Mouse (Mus musculus): ENCODE measurements around the gene Lmna. TPM values are rescaled to one million over a fixed set of nuclear protein-coding genes. Genes with fewer than 3 reads are reported as not detected.

Gene Lmna
- total RNA-seq, 2 experiments from 2014 or later, result 48.2 to 182 TPM

DNA sequence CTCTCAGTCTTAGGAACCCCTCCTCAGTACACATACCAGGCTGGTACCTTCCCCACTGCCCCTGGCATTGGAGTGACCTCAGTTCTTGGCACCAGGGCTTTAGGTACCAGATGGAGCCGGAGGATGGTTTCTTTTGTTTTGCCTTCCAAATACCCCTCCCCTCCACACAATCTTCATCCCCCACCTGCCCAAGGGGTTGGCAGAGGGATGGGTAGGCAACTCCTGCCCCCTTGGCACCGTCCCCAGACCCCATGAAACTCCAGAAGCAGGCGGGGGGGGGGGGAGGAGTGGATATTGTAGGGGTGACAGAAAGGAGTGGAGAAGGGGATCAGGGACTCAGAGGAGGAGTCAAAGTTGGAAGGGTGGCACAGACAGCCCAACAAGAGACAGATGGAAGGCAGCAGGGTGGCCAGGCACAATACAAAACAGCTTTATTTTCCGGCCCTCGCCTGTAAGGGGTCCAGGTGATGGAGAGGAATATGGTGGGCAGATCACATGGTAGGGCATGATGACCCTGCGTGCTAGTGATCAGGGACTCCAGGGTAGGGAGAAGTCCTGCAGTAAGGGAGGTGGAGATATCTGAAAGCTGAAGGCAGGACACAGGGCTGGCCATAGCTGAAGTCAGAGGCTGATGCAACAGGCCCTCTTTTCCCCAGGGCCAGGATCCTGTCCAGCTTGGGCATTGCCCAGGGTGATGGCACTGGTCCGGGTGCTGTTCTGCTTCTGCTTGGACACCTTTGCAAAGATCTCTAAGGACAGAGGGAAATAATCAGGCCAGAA lies 32.1 kb upstream of the Lmna start:
- no peak for ATAC-seq (replicated peaks; ENCODE audit: low FRiP score, poor library complexity, severe bottlenecking)

DNA sequence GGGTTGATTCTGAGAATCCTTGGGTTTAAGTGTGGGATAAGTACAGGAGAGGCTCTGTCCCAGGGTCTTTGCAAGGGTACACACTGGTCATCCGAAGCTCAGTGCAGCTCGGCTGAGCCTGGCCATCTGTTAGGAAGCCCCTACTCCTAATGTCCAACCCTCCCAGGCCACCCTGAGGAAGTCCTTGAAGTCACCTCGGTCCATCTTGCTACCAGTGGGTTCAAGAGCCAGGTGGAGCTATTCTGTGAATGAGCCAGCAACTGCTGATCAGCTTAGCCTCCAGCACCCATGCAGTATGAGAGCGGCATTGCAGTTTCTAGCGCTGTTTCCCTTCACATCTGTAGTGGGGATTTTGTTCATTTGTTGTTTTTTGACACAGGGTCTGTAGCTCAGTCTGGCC lies 30.3 kb upstream of the Lmna start:
- ATAC-seq (replicated peaks; ENCODE audit: low FRiP score, poor library complexity, severe bottlenecking), result no peak

DNA sequence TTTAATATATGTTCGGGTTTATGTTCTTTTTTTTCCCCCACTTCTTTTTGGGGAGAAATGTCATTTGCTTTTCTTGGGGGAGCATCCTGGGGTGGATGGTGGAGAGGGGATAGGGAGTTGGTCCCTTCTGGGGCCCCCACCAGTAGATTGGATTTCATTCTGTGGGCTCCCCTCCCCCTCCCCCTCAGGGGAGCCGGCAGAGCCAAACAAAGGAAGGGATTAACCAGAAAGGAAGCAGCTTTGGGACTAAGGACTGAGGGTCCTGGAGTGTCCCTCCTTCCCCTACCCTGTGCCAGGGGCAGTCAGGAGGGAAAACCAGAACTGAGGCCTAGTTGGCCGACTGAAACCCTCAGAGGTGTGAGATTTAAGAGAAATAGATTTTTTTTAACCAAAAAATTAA lies 29.6 kb upstream of the Lmna start:
- no peak for ATAC-seq (replicated peaks; ENCODE audit: low FRiP score, poor library complexity, severe bottlenecking)

DNA sequence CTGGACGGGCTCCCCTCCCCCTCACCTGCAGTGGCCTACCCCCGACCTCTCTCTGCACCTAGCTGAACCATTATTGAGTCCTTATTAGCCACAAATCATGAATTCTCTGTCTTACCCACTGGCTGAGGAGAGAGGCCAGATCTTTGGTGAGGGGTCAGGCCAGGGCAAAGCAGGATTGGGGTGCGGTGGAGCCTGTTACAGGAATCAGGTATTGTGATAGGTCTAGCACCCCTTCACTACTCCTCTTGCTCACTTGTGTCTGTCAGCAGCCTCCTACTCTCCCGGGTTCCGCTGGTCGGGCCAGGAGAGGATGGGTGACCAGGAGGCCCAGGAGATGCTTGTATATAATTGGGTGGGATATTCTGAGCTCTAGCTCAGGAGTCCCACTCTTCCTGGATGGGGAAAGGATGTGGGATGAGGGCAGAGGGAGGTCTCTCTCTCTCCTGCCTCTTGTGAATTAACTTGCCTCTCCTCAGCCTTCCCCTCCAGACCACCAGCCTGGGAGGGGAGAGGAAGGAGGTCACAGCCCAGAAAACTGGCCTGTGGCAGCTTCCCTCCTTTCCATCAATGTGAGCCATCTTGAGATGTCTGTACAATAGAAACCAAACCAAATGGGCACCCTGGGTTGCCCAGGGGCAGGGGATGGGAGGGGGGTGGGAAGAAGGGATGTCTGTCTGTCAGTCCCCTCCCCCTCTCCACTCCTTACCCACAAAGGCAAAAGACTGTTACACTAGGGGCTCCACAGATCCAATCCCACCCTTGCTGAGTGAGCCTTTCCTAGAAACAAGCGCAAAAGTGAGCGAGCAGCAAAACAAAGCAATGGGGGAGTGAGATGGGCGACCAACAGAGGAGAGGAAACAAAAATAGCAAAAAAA lies 28.8 kb upstream of the Lmna start:
- ATAC-seq (replicated peaks; ENCODE audit: low FRiP score, poor library complexity, severe bottlenecking), result no peak

GRCm38 (mm10) chr3:88537146-88537545 lies 27.4 kb upstream of the Lmna start:
- ATAC-seq (replicated peaks; ENCODE audit: low FRiP score, poor library complexity, severe bottlenecking), result no peak

GRCm38 (mm10) chr3:88536103-88536930 lies 26.6 kb upstream of the Lmna start:
- ATAC-seq (replicated peaks; ENCODE audit: low FRiP score, poor library complexity, severe bottlenecking), result no peak

DNA sequence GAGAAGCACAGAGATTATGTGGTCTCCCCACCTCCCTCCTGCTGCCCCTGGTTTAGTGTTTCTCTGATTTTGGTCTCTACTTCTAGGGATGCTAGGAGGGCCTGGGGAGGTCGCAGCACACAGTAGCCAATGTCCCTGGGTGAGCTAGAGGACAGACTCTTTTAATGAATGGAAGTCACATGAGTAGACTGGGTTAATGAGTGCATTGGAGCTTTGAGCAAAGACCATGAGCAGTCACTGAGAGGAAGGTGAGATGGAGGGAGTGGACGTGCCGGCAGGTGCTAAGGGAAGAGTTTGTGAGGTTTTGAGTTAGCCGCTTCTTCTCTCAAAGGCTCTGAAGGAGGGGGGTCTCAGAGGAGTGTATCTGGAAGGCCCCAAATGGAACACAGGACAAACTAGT lies 25.8 kb upstream of the Lmna start:
- no peak for ATAC-seq (replicated peaks; ENCODE audit: low FRiP score, poor library complexity, severe bottlenecking)

- ATAC-seq (replicated peaks; ENCODE audit: low FRiP score, poor library complexity, severe bottlenecking), result no peak
Measured at GRCm38 (mm10) chr3:88535005-88535404, 25.2 kb upstream of the Lmna start.

DNA sequence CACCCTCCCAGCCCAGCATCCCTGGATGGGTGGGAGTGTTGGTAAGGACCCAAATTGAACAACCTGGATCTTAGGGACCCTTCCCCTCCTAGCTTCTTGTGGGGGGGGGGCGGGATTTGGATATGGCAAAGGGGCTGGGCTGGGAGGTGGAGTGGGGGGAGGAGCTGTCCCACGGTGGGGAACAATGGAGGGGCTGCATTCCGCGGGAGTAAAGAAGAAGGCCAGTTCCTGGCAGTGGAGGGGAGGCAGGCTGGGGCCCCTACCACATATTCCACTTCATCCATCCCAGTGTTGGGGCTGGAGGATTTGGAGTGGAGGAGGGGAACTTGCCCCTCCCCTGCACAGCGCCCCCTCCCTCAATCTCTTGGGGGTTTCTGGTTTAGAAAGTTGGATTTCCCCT lies 23.9 kb upstream of the Lmna start:
- ATAC-seq (replicated peaks; ENCODE audit: low FRiP score, poor library complexity, severe bottlenecking), result no peak

GRCm38 (mm10) chr3:88532689-88533511 lies 23.1 kb upstream of the Lmna start:
- no peak for ATAC-seq (replicated peaks; ENCODE audit: low FRiP score, poor library complexity, severe bottlenecking)

- ATAC-seq (replicated peaks; ENCODE audit: low FRiP score, poor library complexity, severe bottlenecking), result no peak
Measured at GRCm38 (mm10) chr3:88532299-88532674, 22.5 kb upstream of the Lmna start, which contains the start of gene Mex3a. Gene Mex3a, plus strand, starts transcription at chr3:88532395.

DNA sequence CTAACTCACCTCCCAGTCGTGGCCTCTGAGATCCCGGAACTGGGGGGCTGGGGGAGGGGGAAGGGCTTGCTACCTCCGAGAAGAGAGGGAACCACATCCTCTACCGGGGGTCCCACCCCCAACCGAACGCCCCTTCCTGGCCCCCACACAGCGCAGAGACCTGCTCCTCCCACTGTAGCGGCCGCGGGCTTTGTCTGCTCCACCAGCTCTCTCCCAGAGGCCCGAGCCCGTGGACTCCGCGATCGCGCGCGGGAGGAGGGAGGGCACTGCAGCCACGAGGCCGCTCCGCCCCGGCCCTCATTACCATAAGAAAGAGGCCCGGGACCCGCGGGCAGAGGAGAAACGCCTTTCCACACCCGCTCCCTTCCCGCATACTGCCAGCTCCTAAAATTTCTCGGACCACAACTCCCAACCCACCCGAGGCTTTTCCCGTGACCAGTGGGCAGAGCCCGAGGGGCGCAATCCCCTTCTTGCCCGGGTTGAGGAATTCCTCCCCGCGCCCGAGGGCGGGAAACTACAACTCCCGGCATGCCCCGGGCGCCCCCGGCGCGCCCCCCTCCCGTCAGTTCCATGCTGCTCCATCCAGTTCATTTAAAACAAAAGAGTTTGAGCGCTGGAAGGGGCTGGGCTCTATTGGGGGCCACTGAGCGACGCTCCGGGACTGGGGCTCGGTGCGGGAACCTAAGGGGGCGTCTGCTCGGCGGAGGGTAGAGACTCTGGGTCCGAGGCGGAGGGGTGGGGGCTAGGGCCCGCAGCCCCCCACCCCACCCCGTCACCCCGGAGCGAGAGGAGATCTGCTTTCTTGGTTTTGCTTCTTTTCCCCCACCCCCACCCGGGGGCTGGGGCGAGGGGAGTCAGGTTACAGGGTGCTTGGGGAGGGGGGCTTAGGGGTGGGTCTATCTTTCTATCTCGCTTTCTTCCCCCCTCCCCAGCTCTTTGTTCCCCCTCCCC lies 21.9 kb upstream of the Lmna start:
- peak; percentile 52; the same call in 1 of the 2 replicates for ATAC-seq (replicated peaks; ENCODE audit: low FRiP score, poor library complexity, severe bottlenecking)

GRCm38 (mm10) chr3:88530082-88530864 lies 20.5 kb upstream of the Lmna start:
- ATAC-seq (replicated peaks; ENCODE audit: low FRiP score, poor library complexity, severe bottlenecking), result no peak

- ATAC-seq (replicated peaks; ENCODE audit: low FRiP score, poor library complexity, severe bottlenecking), result no peak
Measured at GRCm38 (mm10) chr3:88529204-88530000, 19.6 kb upstream of the Lmna start.

DNA sequence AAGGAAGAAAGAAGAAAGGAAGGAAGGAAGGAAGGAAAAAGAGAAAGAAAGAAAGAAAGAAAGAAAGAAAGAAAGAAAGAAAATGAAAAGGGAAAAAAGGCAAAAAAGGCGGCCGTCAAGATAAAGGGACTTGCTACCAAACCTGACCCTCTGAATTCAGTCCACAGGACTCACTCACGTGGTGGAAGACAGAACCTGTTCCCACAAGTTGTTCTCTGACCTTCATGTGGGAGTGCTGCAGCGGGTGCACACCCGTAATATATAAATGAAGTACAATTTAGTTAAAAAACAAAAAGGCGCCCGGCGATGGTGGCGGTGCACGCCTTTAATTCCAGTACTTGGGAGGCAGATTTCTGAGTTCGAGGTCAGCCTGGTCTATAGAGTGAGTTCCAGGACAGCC lies 18.9 kb upstream of the Lmna start:
- ATAC-seq (replicated peaks; ENCODE audit: low FRiP score, poor library complexity, severe bottlenecking), result no peak

GRCm38 (mm10) chr3:88527565-88527964 lies 17.8 kb upstream of the Lmna start:
- no peak for ATAC-seq (replicated peaks; ENCODE audit: low FRiP score, poor library complexity, severe bottlenecking)
